Mouse (Mus musculus): Measurements from ENCODE around the gene Kbtbd13. TPM values are rescaled to one million over a fixed set of nuclear protein-coding genes. Genes with fewer than 3 reads are reported as not detected.
"Not testable (repeated sequence)": the region's sequence is repeated elsewhere in the genome, so short reads cannot be mapped to it uniquely, and the experiment has no call there.

Kbtbd13 gene
- total RNA-seq, 2 experiments from 2014 or later, result 0.13 to 0.43 TPM

DNA sequence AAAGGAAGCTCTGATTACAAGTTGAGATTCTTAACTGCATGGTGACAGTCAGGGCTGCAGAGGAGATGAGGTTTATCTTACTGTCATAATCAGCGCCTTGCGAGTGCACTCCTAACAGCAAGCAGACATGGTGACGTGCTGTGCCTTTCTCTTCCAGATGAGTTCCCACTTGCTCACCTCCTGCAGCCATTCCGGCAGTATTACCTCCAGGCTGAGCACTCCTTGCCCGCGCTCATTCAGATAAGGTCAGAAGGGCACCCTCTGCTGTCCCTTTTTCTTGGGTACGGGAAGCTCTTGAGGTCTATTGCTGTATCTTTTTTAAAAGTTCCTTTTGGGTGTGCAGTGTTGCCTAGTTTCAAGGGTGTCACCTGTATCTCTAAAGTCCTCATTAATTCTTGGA is 34.9 kb downstream of the Kbtbd13 start:
- DNase-seq (ENCODE audit: low spot score in 2 of 2), result no peak

DNA sequence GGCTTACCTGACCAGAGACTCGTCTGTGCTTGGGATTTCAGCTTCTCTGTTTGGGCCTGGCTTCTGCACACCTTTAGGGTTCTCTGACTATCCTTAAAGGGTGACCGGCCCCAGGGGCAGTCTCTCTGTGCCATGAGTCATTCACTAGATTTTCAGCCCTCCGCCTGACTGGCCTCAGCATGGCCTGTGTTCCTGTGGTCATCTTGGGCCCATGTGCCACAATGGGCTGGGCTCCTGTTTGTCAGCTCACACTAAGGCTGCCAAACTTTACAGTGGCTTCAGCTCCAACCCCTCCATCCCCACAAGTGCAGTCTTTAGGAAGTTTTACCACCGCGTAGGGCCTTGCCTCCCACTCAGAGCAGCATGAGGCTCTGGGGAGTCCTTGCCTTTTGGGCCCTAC is 38.2 kb downstream of the Kbtbd13 start:
- no peak for DNase-seq (ENCODE audit: low spot score in 2 of 2)

- no peak for DNase-seq (ENCODE audit: low spot score in 2 of 2)
Observed at GRCm38 (mm10) chr9:65347112-65347850, 44.2 kb downstream of the Kbtbd13 start.

DNA sequence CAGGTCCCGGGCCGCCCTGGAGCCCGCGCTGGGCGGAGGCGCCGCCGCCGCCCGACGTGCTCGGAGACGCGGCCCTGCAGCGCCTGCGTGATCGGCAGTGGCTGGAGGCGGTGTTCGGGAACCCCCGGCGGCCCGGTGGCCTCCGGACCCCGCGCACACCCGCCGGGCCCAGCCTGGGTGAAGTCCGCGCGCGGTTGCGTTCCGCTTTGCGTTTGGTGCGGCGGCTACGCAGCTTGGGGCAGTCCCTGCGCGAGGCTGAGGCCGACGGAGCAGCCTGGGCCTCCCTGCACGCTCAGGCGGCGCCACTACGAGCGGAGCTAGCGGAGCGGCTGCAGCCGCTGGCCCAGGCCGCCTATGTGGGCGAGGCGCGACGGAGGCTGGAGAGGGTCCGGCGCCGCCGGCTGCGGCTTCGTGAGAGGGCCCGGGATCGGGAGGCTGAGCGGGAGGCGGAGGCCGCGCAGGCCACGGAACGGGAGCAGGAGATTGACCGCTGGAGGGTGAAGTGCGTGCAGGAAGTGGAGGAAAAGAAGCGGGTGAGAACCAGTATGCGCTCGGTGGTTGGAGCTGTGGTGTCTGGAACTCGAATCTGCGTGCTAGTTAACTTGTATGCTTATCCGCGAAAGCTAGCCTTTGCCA is 44.9 kb downstream of the Kbtbd13 start:
- peak; percentile 53 to 64 for DNase-seq (ENCODE audit: low spot score in 2 of 2)

DNA sequence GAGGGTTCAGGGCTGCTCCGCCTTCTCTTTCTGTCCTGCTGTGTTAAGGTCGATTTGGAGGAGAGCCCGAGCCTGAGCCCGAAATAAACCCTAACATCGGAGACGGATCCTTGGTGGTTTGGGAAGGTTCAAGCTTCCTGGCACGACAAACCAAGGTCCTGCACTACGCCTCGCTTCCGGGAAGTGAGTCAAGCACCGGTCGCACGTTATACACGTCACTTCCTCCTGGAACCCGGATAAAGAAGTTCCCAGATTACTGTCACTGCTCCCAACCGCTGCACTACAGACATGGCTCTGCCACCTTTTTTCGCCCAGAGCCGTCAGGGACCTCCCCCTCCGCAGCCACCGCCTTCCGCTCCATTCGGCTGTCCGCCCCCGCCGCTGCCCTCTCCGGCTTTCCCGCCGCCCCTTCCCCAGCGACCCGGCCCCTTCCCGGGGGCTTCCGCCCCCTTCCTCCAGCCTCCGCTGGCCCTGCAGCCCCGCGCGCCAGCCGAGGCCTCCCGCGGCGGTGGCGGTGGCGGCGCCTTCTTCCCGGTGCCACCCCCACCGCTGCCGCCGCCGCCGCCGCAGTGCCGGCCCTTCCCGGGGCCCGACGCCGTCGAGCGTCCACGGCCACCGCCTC is 45.5 kb downstream of the Kbtbd13 start, which contains the start of gene Pdcd7:
Pdcd7 (plus strand) TSS at position 251 of the 622 bp plus-strand sequence.
- DNase-seq (ENCODE audit: low spot score in 2 of 2), result peak; percentile 94 to 96

DNA sequence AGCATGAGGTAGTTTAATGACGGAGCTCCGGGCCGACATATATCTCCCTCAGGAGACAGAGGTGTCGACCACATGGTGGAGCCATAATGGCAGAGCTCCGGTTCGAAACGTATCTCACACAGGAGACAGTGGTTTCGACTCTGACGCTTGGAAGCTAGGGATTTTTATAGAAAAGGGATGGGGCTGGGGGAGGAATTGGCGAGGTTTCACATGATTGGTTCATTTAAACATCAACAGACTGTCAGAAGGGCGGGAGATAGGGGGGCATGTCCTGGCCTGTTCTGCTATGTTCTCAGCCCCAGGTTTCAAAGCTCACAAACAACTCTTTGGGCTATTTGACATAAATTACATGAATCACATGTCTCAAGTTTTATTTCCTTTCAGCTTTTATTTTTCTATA is 46.0 kb downstream of the Kbtbd13 start:
- not testable (repeated sequence) for DNase-seq (ENCODE audit: low spot score in 2 of 2)

GRCm38 (mm10) chr9:65340414-65340813 is 51.0 kb downstream of the Kbtbd13 start:
- DNase-seq (ENCODE audit: low spot score in 2 of 2), result no peak

- no peak for DNase-seq (ENCODE audit: low spot score in 2 of 2)
Observed at GRCm38 (mm10) chr9:65339146-65339545, 52.3 kb downstream of the Kbtbd13 start.

Other genes with a start within 250 kb of the Kbtbd13 start
- gene Parp16, start 196.3 kb downstream of the Kbtbd13 start, total RNA-seq (2021), result 1 to 10 TPM; 4.5 to 5.6 TPM
- gene Cilp, start 126.5 kb downstream of the Kbtbd13 start, total RNA-seq (2021), result under 1 TPM in 1 of 2 experiments, not detected in 1; 0.18 TPM
- gene Clpx, start 97.4 kb downstream of the Kbtbd13 start, total RNA-seq (2021), result 10 to 100 TPM; 27.8 to 31.6 TPM
- 10 to 100 TPM; 23.2 to 25.4 TPM for gene Pdcd7, start 45.5 kb downstream of the Kbtbd13 start, total RNA-seq (2021)
- gene Ubap1l, start 30.6 kb downstream of the Kbtbd13 start, total RNA-seq (2021), result 1 to 10 TPM; 4.6 to 5.3 TPM
- gene Rasl12, start 6.9 kb upstream of the Kbtbd13 start, total RNA-seq (2021), result 1 to 10 TPM; 4.1 to 5.3 TPM
- gene Slc51b, start 31.3 kb upstream of the Kbtbd13 start, total RNA-seq (2021), result not detected
- 10 to 100 TPM; 19.3 to 21.3 TPM for gene Mtfmt, start 44.1 kb upstream of the Kbtbd13 start, total RNA-seq (2021)
- gene Spg21, start 69.3 kb upstream of the Kbtbd13 start, total RNA-seq (2021), result 10 to 100 TPM; 27.2 to 34.5 TPM
- 1 to 10 TPM; 1.5 to 2.0 TPM for gene Ankdd1a, start 128.5 kb upstream of the Kbtbd13 start, total RNA-seq (2021)
- gene Plekho2, start 188.4 kb upstream of the Kbtbd13 start, total RNA-seq (2021), result 1 to 10 TPM; 5.6 to 8.4 TPM
- 1 to 10 TPM; 1.1 to 1.4 TPM for gene Pif1, start 195.5 kb upstream of the Kbtbd13 start, total RNA-seq (2021)
- gene Rbpms2, start 238.0 kb upstream of the Kbtbd13 start, total RNA-seq (2021), result 1 to 10 TPM; 1.9 to 2.4 TPM

Data from layer of hippocampus, postnatal 10 days (tissue).